Mouse (Mus musculus): ENCODE measurements around the gene Snapc3. TPM values are rescaled to one million over a fixed set of nuclear protein-coding genes. Genes with fewer than 3 reads are reported as not detected.

Snapc3 gene
- total RNA-seq (2021), result 1 to 10 TPM; 8.3 to 9.2 TPM
- long read RNA-seq, experiment 1, transcript Snapc3-201 (9 exons, 1,405 nt), result major isoform, 8 of 9 reads
- long read RNA-seq, experiment 1, partial matches to known transcripts, result 0 of 9 reads
- long read RNA-seq, experiment 1, other reads (novel, unspliced or antisense), result 0 of 9 reads
- long read RNA-seq, experiment 2, transcript Snapc3-201 (9 exons, 1,405 nt), result major isoform, 12 of 13 reads
- long read RNA-seq, experiment 2, partial matches to known transcripts, result 0 of 13 reads
- long read RNA-seq, experiment 2, other reads (novel, unspliced or antisense), result 0 of 13 reads

- DNase-seq (ENCODE audit: low spot score), result peak; percentile 97
Measured at GRCm38 (mm10) chr4:83417160-83417819, at the start of gene Snapc3. Snapc3 (plus strand) TSS chr4:83417724.

DNA sequence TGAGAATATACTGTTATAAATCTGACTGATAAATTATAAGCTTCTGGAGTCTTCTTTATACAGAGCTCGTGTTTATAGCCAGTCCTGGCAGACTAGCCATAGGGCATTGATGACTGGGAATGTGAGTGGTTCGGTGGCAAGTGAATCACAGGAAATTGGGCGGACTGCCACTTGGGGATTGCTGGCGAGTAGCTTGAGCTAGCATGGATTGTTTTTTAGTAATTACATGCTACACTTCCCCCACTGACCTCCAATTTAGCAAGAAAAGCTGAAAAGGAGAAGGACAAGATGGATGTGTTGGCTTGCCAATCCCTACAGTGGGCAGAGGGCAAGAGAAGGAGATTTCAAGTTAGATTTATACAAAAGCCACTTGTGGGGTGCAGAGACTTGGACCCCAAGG lies 44.1 kb upstream of the Snapc3 start:
- no peak for DNase-seq (ENCODE audit: low spot score)

GRCm38 (mm10) chr4:83375650-83376049 lies 41.9 kb upstream of the Snapc3 start:
- DNase-seq (ENCODE audit: low spot score), result no peak

- DNase-seq (ENCODE audit: low spot score), result no peak
Measured at GRCm38 (mm10) chr4:83376461-83377015, 41.0 kb upstream of the Snapc3 start.

DNA sequence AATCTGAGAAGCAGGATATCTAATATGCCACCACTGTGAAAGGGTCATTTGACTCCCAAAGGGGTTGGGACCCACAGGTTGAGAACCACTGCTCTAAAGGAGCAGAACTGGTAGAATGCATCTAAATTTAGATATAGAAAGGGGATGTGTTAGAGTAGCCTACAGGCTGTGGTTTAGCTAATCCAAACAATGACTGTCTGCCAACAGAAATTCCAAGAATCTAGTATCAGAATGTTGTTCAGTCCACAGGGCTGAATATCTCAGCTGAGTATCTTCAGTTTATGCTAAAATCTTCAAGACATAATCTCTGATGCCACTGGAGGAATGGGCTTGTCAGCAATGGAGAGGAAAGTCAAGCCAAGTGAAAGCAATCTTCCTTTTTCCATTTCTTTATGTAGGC lies 38.5 kb upstream of the Snapc3 start:
- DNase-seq (ENCODE audit: low spot score), result no peak

- no peak for DNase-seq (ENCODE audit: low spot score)
Measured at GRCm38 (mm10) chr4:83379746-83380145, 37.8 kb upstream of the Snapc3 start.

DNA sequence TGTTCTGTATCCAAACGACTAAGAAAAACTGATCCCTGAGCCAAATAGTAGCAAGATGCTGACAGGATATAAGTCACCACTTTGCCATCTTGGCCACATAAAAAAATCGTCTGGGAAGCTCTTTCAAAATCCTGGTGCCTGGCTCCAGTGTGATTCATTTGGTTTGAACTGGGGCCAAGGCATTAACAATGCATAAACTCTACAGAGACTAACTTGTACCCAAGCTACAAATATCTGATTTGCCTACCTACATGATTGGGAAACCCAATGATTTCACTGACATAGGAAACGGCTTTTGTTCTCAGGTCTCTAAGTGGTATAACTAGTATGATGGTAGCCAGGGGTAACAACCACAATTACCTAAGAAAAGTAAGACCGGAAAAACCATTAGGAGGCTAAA lies 37.3 kb upstream of the Snapc3 start:
- DNase-seq (ENCODE audit: low spot score), result no peak

GRCm38 (mm10) chr4:83383899-83384490 lies 33.5 kb upstream of the Snapc3 start:
- peak; percentile 30 for DNase-seq (ENCODE audit: low spot score)

- DNase-seq (ENCODE audit: low spot score), result no peak
Measured at GRCm38 (mm10) chr4:83385091-83385490, 32.4 kb upstream of the Snapc3 start.

GRCm38 (mm10) chr4:83390551-83390950 lies 27.0 kb upstream of the Snapc3 start:
- DNase-seq (ENCODE audit: low spot score), result no peak

GRCm38 (mm10) chr4:83391956-83392355 lies 25.6 kb upstream of the Snapc3 start:
- no peak for DNase-seq (ENCODE audit: low spot score)

GRCm38 (mm10) chr4:83393733-83394132 lies 23.8 kb upstream of the Snapc3 start:
- no peak for DNase-seq (ENCODE audit: low spot score)

GRCm38 (mm10) chr4:83396346-83396745 lies 21.2 kb upstream of the Snapc3 start:
- peak; percentile 78 for DNase-seq (ENCODE audit: low spot score)

DNA sequence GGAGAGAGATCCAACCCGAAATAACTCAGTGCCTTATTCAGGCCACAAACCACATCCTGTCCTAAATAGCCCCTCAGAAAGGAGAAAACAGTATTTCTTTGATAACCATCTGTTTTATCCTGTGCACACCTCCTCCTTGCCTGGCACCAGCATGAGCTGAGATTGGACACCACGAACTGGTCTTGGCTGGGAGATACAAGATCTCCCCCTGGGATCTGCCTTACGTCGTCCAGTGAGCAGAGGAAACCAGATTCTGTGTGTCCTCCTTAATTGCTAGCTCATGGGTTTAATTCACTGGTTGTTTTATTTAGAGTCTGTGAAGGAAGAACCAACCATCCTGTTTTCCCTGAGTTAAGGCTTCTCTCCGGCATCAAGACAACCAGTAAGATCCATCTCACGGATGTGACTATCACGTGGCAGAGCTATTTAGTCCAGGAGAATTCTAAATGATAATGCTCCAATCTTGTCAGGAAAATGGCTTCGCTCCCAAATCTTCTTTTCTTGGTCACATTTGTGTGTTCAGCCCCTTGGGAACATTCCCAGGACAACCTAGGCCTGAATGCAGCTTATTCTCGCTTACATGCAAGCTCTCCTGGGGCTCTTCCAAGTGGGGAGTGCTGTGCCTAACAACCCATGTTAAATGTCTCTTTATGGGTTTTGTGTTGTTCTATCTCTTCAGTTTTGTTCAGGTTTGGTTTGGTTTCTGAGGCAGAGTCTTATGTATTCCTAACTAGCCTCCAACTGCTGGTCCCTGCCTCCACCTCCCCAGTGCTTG lies 20.3 kb upstream of the Snapc3 start:
- DNase-seq (ENCODE audit: low spot score), result no peak

- DNase-seq (ENCODE audit: low spot score), result no peak
Measured at GRCm38 (mm10) chr4:83398527-83398926, 19.0 kb upstream of the Snapc3 start.

DNA sequence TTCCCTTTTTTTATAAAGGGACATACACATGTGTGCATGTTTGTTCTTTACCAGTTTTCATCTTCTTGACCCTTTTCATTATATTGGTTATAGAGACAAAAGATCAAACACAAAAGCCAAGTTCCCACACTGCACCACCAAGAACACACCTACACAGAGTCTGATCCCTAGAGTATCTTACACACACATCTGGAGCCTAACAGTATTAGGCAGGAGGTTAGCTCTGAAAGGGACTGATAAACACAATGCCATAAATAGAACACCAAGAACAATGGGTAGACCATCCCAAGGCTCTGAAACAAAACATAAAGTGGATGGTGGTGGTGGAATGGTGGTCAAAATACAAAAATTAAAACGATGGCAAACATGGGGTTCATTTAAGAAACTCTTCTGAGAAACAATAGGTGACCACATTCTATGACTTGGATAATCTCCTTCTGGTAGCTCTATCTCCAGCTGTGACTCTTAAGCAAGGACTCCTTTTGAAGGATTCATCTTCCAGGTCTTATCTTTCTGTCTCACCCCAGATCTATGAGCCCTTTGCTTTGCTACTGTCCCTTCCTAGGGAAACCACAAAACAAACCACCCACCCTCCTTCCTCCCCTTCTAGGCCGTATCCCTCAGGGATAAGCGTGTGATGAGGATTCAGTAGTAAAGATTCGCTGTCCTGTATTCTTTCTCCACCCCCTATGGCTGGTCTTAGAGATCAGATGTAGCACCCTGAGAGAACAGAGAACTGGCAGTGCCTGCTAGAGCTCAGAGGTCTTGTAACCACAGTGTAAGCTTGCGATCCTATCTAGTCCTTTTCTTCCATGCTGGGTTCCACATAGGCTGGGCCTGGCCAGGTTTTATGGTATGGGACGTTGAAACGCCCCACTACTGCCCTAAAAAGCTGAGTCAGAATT lies 16.6 kb upstream of the Snapc3 start:
- DNase-seq (ENCODE audit: low spot score), result no peak

DNA sequence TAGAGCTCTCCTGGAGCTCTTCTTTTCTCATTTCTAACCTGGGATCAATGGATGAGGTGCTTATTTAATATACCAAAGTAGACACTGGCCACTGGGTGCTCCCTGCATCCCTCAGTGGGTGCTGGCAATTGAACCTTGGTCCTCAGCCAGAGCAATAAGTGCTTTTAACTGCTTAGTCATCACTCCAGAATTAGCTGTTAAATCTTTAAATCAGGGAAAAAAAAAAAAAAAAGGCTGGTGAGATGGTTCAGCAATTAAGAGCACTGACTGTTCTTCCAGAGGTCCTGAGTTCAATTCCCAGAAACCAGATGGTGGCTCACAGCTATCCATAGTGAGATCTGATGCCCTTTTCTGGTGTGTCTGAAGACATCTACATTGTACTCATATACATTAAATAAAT lies 15.8 kb upstream of the Snapc3 start:
- DNase-seq (ENCODE audit: low spot score), result no peak

DNA sequence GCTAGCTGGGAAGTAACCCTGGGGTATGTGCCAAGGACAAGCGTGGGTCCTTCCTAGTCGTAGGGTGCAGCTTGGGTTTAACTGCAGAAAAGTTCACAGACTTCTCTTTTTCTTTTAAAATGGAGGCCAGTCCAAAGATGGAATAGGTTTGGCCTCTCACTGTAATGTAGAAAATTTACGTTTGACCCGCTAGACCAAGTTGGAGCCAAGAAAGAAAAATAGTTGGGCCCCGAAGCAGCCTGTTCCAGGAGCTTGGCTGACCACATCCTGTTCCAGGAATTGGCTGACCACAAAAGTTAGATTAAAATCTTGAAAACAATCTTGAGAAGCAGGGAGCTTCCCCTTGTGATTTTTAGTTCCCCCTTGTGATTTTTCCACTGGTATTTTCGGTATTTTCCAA lies 9.8 kb upstream of the Snapc3 start:
- no peak for DNase-seq (ENCODE audit: low spot score)

GRCm38 (mm10) chr4:83409867-83410505 lies 7.5 kb upstream of the Snapc3 start:
- no peak for DNase-seq (ENCODE audit: low spot score)

- DNase-seq (ENCODE audit: low spot score), result no peak
Measured at GRCm38 (mm10) chr4:83412060-83412459, 5.5 kb upstream of the Snapc3 start.
